Mouse (Mus musculus): Measurements from ENCODE around the gene Tigd3. TPM values are rescaled to one million over a fixed set of nuclear protein-coding genes. Genes with fewer than 3 reads are reported as not detected.

Gene Tigd3
- polyA plus RNA-seq, 1 experiment = 1.3 TPM

DNA sequence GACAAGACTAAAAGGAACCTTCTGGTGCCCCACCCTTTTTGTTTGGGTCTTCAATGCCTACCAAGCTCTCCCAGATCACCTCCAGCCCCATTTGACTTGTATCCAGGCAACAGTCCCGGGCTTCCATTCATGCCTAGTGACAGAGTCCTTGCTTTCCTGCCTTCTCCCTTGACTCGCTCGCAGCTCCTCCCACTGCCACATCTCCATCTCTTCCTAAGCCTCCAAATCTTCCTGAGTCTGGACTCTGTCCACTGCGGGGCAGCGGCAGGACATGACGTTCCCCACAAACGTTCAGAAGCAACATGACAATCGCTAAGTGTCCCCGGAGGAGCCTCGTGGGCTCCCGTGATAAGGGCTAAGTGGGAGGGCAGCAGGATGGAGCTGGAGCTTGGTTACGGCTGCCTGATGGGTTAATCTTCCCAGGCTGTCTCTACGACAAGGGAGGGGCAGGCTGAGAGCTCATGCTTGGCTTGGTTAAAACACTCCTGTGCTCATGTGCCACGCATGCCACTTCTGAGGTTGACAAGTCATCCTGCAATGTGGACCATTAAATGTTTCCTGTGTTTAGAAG, 44.0 kb upstream of the Tigd3 start:
- TF ChIP-seq CTCF (IDR thresholded peaks at IDR 0.05; ENCODE audit: extremely low read depth, insufficient read depth, insufficient read length, insufficient replicate concordance) = no peak
- no peak for TF ChIP-seq POLR2A (IDR thresholded peaks at IDR 0.05; ENCODE audit: low read depth, low read length)
- Histone ChIP-seq H3K4me3 (ENCODE audit: extremely low read depth, insufficient read depth, insufficient read length) (no peak overlapping the region), H3K4me1 (ENCODE audit: control insufficient read depth, insufficient read depth, insufficient read length) (no peaks in the 10 kb centered on the region), H3K36me3 (ENCODE audit: control insufficient read depth, insufficient read depth, low read length) (peaks cover 12% of the 10 kb centered on the region), H3K27ac (ENCODE audit: insufficient read depth, low read length) (no peak overlapping the region), H3K27me3 (ENCODE audit: control insufficient read depth, insufficient read depth, low read length) (no peaks in the 10 kb centered on the region)
- 36% methylated on average over 14 of the region's 14 CpGs for WGBS
- no peak for DNase-seq (ENCODE audit: low read depth in 1 of 2, low spot score in 2 of 2)

- Histone ChIP-seq H3K27ac (ENCODE audit: insufficient read depth, low read length) (no peak overlapping the region), H3K27me3 (ENCODE audit: control insufficient read depth, insufficient read depth, low read length) (no peaks in the 10 kb centered on the region), H3K36me3 (ENCODE audit: control insufficient read depth, insufficient read depth, low read length) (peaks cover 12% of the 10 kb centered on the region), H3K4me3 (ENCODE audit: extremely low read depth, insufficient read depth, insufficient read length) (no peak overlapping the region), H3K4me1 (ENCODE audit: control insufficient read depth, insufficient read depth, insufficient read length) (no peaks in the 10 kb centered on the region)
- TF ChIP-seq POLR2A (IDR thresholded peaks at IDR 0.05; ENCODE audit: low read depth, low read length) (no peak), CTCF (IDR thresholded peaks at IDR 0.05; ENCODE audit: extremely low read depth, insufficient read depth, insufficient read length, insufficient replicate concordance) (no peak)
- WGBS = 80% methylated on average over 21 of the region's 21 CpGs
- no peak for DNase-seq (ENCODE audit: low read depth in 1 of 2, low spot score in 2 of 2)
Observed at GRCm38 (mm10) chr19:5937095-5937835, 43.3 kb upstream of the Tigd3 start.

DNA sequence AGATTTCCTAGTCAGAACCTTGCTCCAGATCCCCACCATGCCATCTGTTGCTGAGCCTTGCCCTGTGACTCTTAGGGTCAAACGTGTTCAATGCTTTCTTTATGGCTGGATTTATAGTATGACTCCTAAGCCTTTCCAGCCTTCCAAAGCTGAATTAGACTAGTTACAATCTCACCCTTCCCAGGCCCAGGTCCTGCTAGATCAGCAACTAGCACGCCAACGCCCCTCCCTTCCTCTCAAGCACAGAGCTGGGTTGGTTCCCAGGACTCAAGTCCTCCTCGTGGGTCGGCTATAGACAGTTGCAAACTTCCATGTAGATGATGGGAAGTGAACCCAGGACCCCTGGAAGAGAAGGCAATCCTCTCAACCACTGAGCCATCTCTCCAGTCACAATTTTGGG, 41.7 kb upstream of the Tigd3 start:
- Histone ChIP-seq H3K4me3 (ENCODE audit: extremely low read depth, insufficient read depth, insufficient read length) (no peak overlapping the region), H3K27ac (ENCODE audit: insufficient read depth, low read length) (peak overlapping the region; percentile 1; the same call in 1 of the 2 replicates), H3K4me1 (ENCODE audit: control insufficient read depth, insufficient read depth, insufficient read length) (0 out of 2 replicates have a peak, but pooled peaks cover 3% of the 10 kb centered on the region), H3K27me3 (ENCODE audit: control insufficient read depth, insufficient read depth, low read length) (no peaks in the 10 kb centered on the region), H3K36me3 (ENCODE audit: control insufficient read depth, insufficient read depth, low read length) (peaks cover 3% of the 10 kb centered on the region; the same call in 1 of the 2 replicates)
- DNase-seq (ENCODE audit: low read depth in 1 of 2, low spot score in 2 of 2) = no peak
- 61% methylated on average over 5 of the region's 5 CpGs for WGBS
- TF ChIP-seq POLR2A (IDR thresholded peaks at IDR 0.05; ENCODE audit: low read depth, low read length) (no peak), CTCF (IDR thresholded peaks at IDR 0.05; ENCODE audit: extremely low read depth, insufficient read depth, insufficient read length, insufficient replicate concordance) (no peak)

DNA sequence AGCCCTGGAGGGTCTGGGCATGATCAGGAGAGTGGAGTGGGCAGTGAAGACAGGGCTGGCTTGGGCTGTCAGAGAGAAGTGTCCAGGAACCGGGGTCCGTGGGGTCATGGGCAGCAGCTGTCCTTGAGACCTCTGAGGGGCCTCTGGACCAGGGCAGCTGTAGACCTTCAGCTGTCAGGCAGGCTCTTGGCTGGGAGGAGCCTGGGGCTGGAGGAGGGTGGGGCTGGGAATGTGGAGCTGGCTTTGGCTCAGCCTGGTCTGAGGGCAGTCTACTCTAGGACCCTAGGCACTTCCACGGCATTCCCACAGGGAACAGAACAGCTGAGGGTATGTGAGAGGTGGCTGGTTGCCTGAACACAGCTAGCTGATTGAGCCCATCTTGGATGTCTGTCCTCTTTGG, 41.3 kb upstream of the Tigd3 start:
- Histone ChIP-seq H3K4me1 (ENCODE audit: control insufficient read depth, insufficient read depth, insufficient read length) (0 out of 2 replicates have a peak, but pooled peaks cover 3% of the 10 kb centered on the region), H3K27ac (ENCODE audit: insufficient read depth, low read length) (peak overlapping the region; percentile 19; the same call in 1 of the 2 replicates), H3K36me3 (ENCODE audit: control insufficient read depth, insufficient read depth, low read length) (peaks cover 3% of the 10 kb centered on the region; the same call in 1 of the 2 replicates), H3K4me3 (ENCODE audit: extremely low read depth, insufficient read depth, insufficient read length) (no peak overlapping the region), H3K27me3 (ENCODE audit: control insufficient read depth, insufficient read depth, low read length) (no peaks in the 10 kb centered on the region)
- 68% methylated on average over 3 of the region's 3 CpGs for WGBS
- no peak for TF ChIP-seq POLR2A (IDR thresholded peaks at IDR 0.05; ENCODE audit: low read depth, low read length)
- DNase-seq (ENCODE audit: low read depth in 1 of 2, low spot score in 2 of 2) = no peak

DNA sequence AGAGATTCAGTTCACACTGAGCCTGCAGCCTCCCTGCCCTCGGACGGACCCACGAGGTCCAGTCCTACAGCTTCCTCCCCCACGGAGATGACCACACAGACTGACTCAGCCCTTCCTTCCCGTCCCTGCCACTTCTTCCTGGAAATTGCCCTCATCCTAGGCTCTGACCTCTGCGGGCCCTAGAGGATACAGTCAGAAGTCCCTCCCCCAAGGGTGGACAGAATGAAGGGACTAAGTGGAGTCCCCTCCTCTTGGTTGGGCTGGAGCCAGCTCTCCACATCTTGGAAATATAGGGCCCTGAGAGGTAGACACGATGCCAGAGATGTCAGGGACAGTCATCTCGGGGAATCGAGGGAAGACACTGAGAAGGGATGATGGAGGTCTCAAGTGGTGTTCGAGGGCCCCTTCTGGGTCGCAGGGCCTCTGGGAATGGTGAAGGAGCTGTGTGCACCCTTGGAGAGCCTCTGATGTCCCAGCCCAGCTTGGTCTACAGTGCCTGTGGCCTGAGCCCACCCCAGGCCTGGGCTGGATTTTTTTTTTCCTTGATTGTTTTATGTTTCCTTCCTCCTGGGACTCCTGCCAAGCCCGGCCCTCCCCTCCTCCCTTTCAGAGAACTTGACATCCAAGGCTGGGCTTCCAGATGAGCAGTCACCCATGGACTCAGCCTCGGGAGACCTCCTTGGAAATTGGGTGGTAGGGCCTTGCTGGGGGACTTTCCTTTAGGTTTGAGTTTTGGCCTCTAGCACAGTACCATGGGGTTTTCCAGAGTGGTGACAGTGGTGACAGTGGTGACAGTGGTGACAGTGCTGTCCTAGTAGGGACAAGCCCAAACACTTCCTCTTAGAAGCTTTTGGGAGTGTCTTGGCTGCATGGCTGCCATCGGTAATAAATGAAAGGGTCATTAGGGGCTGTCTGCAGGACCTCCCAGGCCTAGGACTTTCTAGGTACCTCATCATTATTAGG, 36.0 kb upstream of the Tigd3 start:
- H3K27ac ChIP-seq (ENCODE audit: insufficient read depth, low read length) = peak overlapping the region; percentile 52
- TF ChIP-seq CTCF (IDR thresholded peaks at IDR 0.05; ENCODE audit: extremely low read depth, insufficient read depth, insufficient read length, insufficient replicate concordance) = no peak
- no peak for TF ChIP-seq POLR2A (IDR thresholded peaks at IDR 0.05; ENCODE audit: low read depth, low read length)
- no peaks in the 10 kb centered on the region for H3K36me3 ChIP-seq (ENCODE audit: control insufficient read depth, insufficient read depth, low read length)
- H3K27me3 ChIP-seq (ENCODE audit: control insufficient read depth, insufficient read depth, low read length) = no peaks in the 10 kb centered on the region
- peaks cover 3% of the 10 kb centered on the region; the same call in 1 of the 2 replicates for H3K4me1 ChIP-seq (ENCODE audit: control insufficient read depth, insufficient read depth, insufficient read length)
- DNase-seq (ENCODE audit: low read depth in 1 of 2, low spot score in 2 of 2) = no peak
- H3K4me3 ChIP-seq (ENCODE audit: extremely low read depth, insufficient read depth, insufficient read length) = no peak overlapping the region
- WGBS = 66% methylated on average over 14 of the region's 14 CpGs

- H3K36me3 ChIP-seq (ENCODE audit: control insufficient read depth, insufficient read depth, low read length) = no peaks in the 10 kb centered on the region
- WGBS = 71% methylated on average over 3 of the region's 3 CpGs
- H3K4me3 ChIP-seq (ENCODE audit: extremely low read depth, insufficient read depth, insufficient read length) = no peak overlapping the region
- no peak overlapping the region for H3K27ac ChIP-seq (ENCODE audit: insufficient read depth, low read length)
- TF ChIP-seq POLR2A (IDR thresholded peaks at IDR 0.05; ENCODE audit: low read depth, low read length) (no peak), CTCF (IDR thresholded peaks at IDR 0.05; ENCODE audit: extremely low read depth, insufficient read depth, insufficient read length, insufficient replicate concordance) (no peak)
- DNase-seq (ENCODE audit: low read depth in 1 of 2, low spot score in 2 of 2) = no peak
- no peaks in the 10 kb centered on the region for H3K27me3 ChIP-seq (ENCODE audit: control insufficient read depth, insufficient read depth, low read length)
- H3K4me1 ChIP-seq (ENCODE audit: control insufficient read depth, insufficient read depth, insufficient read length) = peaks cover 3% of the 10 kb centered on the region; the same call in 1 of the 2 replicates
Observed at GRCm38 (mm10) chr19:5928546-5928945, 34.6 kb upstream of the Tigd3 start.
